In genomic region chr1:189579358-189579757, GRCm38 (mm10) we compare ENCODE assay signal across 8 mouse cellular contexts.
A peak's percentile ranks its signal among the peaks of the same experiment; 100 is the strongest.
DNase-seq lines count a peak whose midpoint lies in the region; ATAC-seq and TF ChIP-seq lines count a peak whose summit lies in the region.

No protein-coding gene starts in this region.

- no peaks in the 10 kb centered on the region for H3K27me3 ChIP-seq in liver, embryonic 12.5 days (replicated peaks)
- H3K27me3 ChIP-seq in Patski, result peaks cover 37% of the 10 kb centered on the region
- H3K27me3 ChIP-seq in hindbrain, embryonic 15.5 days, result no peaks in the 10 kb centered on the region

- in situ Hi-C loops in Patski (cut with MboI; ENCODE audit: low pct_unique_long_range_greater_than_20kb), result loop anchor here (5.0 kb wide), 1 partner anchor 552 kb away; no protein-coding TSS in a partner anchor

- no peak overlapping the region for H3K9ac ChIP-seq in liver, embryonic 12.5 days
- H3K9ac ChIP-seq in hindbrain, embryonic 15.5 days, result no peak overlapping the region

- CTCF ChIA-PET in Patski (lab: Charles Lee), result interaction anchor here (1.3 to 1.5 kb wide), 2 partner anchors 75 to 552 kb away, joined by 3 to 4 read pairs; no protein-coding TSS in a partner anchor

- DNase-seq in liver, result peak; percentile 27
- DNase-seq in Patski (ENCODE audit: low read depth, low spot score), result no peak
- DNase-seq in cerebellum, postnatal 36 days, result peak; percentile 8 to 12
- DNase-seq in left cerebral cortex, postnatal 36 days (ENCODE audit: low spot score in 2 of 2), result peak; percentile 13 to 17
- peak; percentile 64 for DNase-seq in retina, postnatal 1 day
- DNase-seq in spleen, postnatal 4 days (ENCODE audit: low spot score in 2 of 2), result no peak

- intact Hi-C loops in left cerebral cortex, postnatal 36 days (cut with DNase I), result loop anchor here (2.0 kb wide), 1 partner anchor 553 kb away; no protein-coding TSS in a partner anchor

- no peak overlapping the region for H3K4me3 ChIP-seq in liver, embryonic 12.5 days
- no peak overlapping the region for H3K4me3 ChIP-seq in hindbrain, embryonic 15.5 days

- H3K36me3 ChIP-seq in liver, embryonic 12.5 days, result no peaks in the 10 kb centered on the region
- H3K36me3 ChIP-seq in hindbrain, embryonic 15.5 days, result no peaks in the 10 kb centered on the region

- H3K9me3 ChIP-seq in liver, embryonic 12.5 days (replicated peaks), result 0 out of 2 replicates have a peak, but pooled peaks cover 3% of the 10 kb centered on the region
- H3K9me3 ChIP-seq in hindbrain, embryonic 15.5 days, result no peaks in the 10 kb centered on the region

- no peaks in the 10 kb centered on the region for H3K4me1 ChIP-seq in liver, embryonic 12.5 days
- H3K4me1 ChIP-seq in hindbrain, embryonic 15.5 days (replicated peaks), result 0 out of 2 replicates have a peak, but pooled peaks cover 4% of the 10 kb centered on the region

- WGBS in liver, embryonic 12.5 days (ENCODE audit: insufficient replicate concordance), result 53% methylated on average over 2 of the region's 2 CpGs
- 68% methylated on average over 2 of the region's 2 CpGs for WGBS in hindbrain, embryonic 15.5 days

- no peak overlapping the region for H3K27ac ChIP-seq in liver, embryonic 12.5 days
- no peak overlapping the region for H3K27ac ChIP-seq in hindbrain, embryonic 15.5 days (replicated peaks)

- ATAC-seq in liver, embryonic 12.5 days, result no peak
- ATAC-seq in Patski, result no peak
- peak; percentile 42; the same call in 1 of the 2 replicates for ATAC-seq in hindbrain, embryonic 15.5 days (ENCODE audit: low FRiP score, low read depth)

- POLR2A ChIA-PET in Patski (lab: Charles Lee), result interaction anchor here (0.7 kb wide), 1 partner anchor 36 kb away, joined by 4 read pairs; no protein-coding TSS in a partner anchor

- TF ChIP-seq CTCF in Patski (IDR thresholded peaks at IDR 0.05), result peak; percentile 69

- no peak overlapping the region for H3K4me2 ChIP-seq in liver, embryonic 12.5 days
- no peak overlapping the region for H3K4me2 ChIP-seq in hindbrain, embryonic 15.5 days

Comparison
In these comparisons a context has a peak if more than half of its experiments do, and no peak if none do; other contexts are left out.
1. DNase-seq: peak in liver (single experiment), cerebellum, postnatal 36 days (2 of 2), left cerebral cortex, postnatal 36 days (2 of 2) and retina, postnatal 1 day (single experiment); none in Patski (single experiment) and spleen, postnatal 4 days (0 of 2).